Mouse (Mus musculus) embryo, embryonic 9.5 days (tissue): ENCODE measurements at regions not wholly inside any gene's neighbourhood (a gene's known extent, or its start where the extent isn't known, plus 50 kb on each side); places are given as distances from the start of the nearest gene placed in this dataset.

Experiments
- DNase-seq: peaks from one replicate; pipeline ENCODE4 v3.0.0-alpha.2; 2017; ENCODE audit errors: extremely low spot score

DNA sequence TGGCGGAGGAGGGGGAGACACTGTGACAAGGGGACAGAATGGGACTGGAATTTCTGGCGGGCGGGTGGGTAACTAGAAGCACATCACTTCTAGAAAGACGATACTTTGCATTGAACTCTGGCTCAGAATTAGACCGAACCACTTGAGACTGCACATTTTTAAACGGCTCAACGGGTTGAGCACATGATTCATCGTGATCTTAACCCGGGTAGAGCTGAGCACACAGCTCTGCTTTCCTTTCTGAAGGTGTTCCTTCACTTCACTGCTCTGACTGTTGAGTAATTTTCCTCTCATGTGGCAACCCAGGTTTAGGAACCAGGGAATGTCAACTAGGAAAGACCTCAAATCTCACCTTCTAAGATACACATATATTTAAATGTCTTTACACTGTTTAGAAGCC, 180.9 kb downstream of the Zfp365 start:
- no peak for DNase-seq

GRCm38 (mm10) chr10:67729271-67729670, 180.5 kb upstream of the Ado start:
- DNase-seq: peak; percentile 54

GRCm38 (mm10) chr10:67727580-67727979, 178.8 kb upstream of the Ado start:
- DNase-seq: no peak

DNA sequence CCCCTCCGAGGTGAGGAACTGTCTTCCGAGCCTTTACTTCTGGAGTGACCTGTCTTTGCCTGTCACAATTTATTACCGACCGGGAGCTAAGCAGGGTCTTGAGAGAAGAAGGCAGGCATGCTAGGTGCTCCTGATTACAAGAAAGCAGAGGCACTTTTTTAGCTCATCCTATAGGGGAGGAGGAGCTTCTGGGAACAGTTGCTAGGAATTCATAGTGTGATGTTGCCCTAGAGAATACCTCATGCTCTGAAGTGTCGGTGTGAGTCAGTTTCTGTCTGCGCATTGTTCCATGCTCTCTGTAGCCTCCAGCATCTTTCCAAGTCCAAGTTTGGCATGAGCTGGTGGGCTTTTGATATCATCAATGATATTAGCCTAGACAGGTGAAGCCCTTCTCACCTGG, 178.0 kb upstream of the Ado start:
- no peak for DNase-seq

DNA sequence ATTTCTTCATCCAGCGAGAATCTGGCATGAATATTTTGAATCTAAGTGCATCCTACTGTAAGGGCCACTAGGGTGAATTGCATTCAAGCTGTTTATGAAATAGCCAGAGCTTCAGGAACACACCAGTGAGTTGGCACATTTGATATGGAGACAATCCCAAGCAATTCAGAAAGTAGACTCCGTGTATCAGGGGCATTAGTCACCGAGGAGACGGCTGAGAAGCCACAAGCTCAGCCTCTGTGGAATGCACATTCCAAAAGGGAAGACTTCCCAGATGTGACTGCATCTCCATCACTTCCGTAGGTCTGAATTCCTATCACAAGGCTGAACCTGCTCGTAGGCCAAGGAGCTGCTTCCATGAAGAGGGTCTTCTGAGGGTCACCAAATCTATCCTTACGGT, 177.6 kb upstream of the Ado start:
- no peak for DNase-seq

DNA sequence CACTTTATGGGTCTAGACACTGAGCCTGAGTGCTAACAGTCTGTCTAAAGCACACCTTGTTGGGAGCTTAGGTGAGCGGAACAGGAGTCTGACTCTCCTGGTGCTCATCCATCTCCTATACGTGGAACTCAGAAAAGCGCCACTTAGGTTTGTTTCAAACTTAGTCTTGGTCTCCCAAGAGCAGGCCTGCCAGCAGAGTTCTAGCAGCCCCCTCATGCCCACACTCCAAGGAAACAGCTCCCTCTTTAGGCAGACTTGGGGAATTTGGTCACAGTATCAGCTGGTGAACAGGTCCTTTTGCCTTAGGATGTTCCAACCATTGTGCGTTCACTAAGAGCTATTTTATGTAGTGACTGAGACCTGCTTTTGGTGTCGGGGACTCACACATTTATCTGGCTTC, 173.0 kb upstream of the Ado start:
- peak; percentile 51 for DNase-seq

GRCm38 (mm10) chr10:67717506-67717905, 168.8 kb upstream of the Ado start:
- DNase-seq: no peak

DNA sequence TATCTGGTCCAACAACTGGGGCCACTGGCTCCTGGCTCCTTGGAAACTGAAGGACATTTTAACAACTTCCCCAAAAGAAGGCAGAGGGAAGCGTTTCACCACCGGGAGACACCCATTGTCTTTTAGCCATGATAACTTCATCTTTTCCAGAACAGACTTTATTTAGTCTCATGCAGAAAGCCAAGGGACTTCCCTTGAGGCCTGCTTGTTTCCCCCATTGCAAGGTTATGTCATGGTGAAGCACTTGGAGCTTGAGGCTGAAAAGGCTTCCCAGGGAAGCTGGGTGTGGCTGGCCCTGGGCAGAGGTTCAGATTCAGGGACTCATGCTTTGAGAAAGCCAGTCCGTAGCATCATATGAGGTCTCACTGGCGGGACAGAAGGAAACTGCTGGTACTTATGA, 166.3 kb upstream of the Ado start:
- DNase-seq: no peak

DNA sequence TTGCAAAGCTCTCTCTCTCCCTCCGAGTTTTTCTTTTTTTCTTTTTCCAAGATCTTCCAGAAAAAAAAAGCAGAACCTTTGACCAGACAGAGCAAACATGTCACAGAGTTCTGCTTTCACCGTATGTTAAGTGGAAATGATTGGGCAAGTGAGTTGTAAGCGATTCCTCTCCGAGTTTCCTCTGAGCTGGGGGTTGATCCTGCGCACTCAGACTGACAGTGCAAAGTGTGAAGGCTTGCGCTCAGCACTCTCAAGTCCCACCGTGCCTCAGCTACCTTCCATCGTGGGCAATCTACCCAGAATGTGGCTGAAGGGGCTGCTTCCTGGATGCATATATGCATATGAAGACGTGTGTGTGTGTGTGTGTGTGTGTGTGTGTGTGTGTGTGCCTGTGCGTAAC, 164.3 kb upstream of the Ado start:
- no peak for DNase-seq

- DNase-seq: no peak
Measured at GRCm38 (mm10) chr10:67712665-67713064, 163.9 kb upstream of the Ado start.

DNA sequence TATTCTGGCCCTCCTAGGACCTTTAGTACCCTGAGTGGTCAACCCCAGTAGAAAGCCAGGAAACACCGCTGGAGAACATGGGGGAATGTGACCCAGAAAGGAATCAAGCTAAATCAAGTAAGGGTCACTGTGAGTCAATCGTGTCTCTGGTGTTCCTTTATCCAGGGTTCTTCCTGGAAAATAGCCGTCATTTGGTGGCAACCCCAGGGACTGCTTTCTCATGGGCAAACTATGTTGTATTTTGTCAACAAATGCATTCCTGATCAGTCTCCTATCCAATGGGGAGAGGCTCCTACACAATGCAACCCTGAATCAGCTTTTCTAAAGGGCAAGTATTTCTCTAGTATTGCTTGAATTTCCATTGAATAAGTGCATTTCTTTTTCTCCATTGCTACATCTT, 163.2 kb upstream of the Ado start:
- no peak for DNase-seq

- no peak for DNase-seq
Measured at GRCm38 (mm10) chr10:67706436-67706835, 157.7 kb upstream of the Ado start.

DNA sequence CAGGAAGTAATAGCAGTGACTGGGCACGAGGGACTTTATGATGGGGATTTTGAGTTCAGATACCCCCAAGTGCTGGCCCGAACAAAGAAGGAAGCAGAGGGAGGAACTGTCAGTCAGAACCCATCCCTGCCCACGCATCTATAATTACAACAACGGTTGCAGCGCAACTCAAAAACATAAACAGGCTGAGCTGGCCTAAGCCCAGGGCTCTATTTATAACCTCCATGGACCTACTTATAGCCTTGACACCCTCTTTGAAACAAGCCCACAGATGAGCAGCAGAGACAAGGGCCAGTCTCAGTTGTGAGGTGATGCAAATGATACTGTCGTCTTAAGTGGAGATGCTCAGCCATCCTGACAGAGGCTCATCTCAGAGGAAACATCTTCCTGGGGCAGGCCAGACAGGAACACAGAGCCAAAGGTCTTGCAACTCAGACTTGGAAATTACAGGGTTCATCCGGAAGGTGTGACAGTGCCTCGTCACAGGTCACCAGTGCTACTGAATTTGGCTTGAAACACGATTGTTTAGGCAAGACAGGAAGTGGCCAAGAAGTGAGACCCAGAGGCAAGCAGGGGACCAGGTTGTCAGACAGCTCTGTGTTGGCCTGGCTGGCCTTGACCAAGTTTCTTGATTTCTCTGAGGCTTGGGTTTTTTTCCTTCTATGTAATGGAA, 154.2 kb upstream of the Ado start:
- no peak for DNase-seq

DNA sequence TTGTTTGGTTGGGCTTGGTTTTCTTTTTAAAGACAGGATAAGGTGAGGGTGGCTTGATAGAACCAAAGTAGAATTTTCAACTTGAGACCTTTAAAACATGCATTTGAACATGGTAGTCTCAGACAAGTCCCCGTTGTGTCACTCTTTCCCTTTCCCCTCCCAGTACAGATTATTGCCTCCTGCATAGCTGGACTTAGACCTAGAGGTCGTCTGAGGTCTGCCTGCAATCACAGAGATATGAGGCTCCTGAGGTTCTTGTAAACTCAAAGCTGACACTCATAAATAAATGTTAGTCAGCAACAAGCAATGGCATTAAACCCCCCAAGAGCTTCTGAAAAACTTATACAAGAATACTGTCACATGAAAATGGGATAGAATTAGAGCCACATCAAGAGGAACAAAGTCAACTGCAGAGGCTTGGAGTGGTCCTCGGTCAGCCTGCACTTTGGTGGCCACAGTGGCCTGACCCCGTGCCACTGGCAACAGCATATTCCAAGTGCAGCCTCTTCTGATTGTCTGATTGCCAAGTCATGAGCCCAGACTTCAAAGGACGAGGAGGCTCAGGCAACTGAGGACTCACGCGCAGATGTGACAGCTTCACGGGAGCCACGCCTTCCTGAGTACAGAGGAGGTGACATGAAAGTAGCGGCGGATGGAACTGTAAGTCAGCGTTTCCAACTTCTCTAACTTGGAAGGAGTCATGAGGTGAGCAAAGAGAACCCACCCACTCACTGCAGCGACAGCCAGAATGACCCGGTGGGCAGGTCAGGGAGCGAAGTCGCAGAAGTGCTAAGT, 148.8 kb upstream of the Ado start:
- no peak for DNase-seq

DNA sequence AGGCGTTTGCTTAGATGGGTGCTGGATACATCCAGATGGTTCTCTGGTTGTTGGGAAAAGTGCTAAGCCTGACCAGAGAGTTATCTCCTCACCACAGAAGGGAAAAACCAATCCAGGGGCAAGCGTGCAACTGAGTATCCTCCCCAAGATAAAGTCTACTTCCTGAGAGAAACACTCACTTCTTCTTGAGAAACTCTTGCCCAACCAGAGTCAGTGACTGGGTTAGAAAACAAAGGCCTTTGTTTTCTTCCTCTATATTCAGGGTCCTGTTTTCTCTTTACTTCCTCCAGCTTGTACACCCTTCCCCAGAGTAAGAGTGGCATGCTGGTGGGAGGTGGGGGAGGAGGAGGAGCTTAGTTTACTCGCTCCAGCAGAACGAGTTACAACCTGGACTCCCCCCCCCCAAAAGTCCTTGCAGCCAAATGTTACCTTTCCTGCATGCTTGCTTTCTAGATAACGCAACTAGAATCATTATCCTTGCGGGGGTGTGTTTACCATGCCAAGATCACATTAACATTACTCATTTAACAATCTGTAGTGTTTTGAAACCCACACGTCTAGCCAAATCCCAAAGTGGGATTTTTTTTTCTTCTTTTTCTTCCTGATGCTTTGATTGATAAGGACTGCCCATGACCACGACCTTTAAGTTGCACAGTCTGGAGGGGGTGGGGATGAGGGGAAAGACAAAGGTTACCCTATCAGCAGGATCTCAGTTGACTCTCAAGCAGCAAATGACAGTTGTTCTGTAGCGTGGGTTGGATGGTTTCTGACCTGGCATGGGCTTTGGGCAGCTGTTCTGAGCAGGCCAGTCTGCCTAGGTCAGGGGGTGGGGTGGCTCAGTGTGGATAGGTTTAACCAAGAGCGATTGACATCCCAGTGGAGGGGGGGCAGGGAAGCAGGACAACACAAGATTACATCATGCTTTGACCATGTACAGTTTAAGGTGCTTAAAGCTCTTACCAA, 147.4 kb upstream of the Ado start:
- peak; percentile 1 for DNase-seq

DNA sequence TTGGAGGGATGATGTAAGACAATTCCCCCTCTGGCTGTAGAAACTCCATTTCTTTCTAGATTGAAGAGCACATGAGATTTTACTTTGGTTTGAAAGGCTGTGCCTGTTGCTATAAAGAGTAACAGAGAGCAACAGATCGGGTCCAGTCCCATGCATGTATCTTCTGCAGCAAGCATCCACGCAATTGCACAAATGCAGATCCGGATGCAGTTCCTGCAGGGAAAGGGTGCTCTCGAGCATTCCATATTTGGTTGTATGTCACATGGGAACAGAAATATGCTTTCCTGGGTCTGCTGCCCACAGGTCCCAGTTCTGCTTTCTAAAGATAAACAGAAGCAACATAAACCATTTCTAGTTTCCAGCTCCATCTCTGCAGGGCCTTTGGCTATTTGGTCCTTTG, 146.0 kb upstream of the Ado start:
- no peak for DNase-seq

DNA sequence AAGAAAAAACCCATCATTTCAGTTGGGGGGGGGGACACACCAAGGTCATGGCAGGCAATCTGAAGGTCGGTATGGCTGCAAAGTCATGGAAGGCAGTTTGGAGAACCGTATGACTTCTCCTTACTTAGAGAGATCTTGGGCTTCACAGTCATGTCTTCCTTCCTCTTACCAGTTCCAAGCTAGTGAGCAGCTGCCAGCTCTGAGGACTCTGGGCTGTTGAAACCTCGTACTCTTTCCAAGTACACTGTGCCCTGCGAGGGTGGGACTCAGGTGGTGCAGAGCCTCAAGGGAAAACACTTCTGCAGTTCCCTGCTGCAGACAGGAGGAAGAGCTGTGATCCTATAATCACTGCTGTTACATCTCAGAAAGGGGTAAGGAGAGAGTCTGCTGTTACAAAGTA, 144.8 kb upstream of the Ado start:
- no peak for DNase-seq

- DNase-seq: no peak
Measured at GRCm38 (mm10) chr10:67689944-67690670, 141.4 kb upstream of the Ado start.

DNA sequence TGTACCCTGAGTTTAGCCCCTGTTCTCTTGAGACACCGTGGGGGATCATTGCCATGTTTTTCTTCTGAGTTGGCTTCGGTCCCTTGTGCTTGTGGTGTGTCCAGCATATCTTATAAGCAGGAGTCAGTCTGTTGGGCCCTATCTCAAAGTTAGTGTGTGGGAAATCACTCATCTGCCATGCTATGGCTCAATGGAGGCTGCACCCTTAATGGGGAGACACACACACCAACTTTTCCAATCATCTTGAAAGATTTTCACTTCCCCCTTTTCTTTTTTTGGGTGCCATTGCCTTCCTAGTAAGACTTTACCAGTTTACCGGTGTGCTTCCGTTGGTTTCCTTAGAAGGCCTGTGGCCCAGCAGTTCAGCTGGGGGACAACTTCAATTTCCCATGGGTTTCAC, 130.6 kb upstream of the Ado start:
- DNase-seq: no peak

DNA sequence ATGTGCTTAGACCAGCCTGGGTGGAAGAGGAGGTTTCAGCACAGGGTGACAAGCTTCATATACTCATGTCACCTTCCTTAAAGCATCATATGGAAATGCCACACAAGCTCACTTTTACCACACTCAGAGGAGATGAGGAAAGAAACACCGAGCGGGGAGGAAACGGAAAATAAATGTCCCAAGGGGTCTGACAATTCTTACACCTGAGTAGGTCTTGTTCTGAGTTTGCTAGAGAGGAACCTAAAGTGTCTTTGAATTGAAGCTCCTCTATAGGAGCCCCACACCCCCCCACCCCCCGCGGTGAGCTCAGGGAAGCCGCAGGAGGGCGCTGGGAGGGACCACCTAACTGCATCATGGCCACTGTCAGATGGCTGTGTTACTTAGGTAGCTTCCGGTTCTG, 124.7 kb upstream of the Ado start:
- no peak for DNase-seq

DNA sequence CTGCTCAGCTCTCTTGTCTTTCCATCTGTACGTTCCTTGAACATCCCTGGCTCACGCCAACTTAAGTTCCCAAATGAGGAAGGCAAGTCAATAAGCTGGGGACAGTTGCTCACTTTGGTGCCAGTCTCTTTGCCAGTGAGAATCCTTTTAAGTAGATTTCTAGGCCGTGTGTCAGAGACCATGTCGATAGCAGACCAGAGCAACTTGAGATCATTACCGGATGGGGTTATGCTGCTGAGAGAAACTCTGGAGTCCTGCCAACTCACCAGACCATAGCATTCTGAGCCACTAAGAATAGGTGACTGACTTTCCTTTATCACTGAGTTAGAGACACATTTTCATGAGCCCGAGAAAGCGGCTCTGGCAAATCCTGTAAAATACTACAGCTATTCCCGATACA, 123.5 kb upstream of the Ado start:
- no peak for DNase-seq

- DNase-seq: no peak
Measured at GRCm38 (mm10) chr10:67669066-67669465, 120.3 kb upstream of the Ado start.
